Mouse (Mus musculus) megakaryocyte, embryonic 14.5 days (primary cell): ENCODE data around the gene Atxn10.

ENCODE experiments used
- FLI1 ChIP-seq: IDR thresholded peaks from 2 replicates; pipeline ENCODE4 v1.6.1; 2012; ENCODE audit warnings: low read length, inconsistent platforms, mixed read lengths
- GATA1 ChIP-seq: IDR thresholded peaks from 3 replicates; pipeline ENCODE4 v1.6.1; 2012; ENCODE audit warnings: mixed read lengths, low read length, inconsistent platforms, borderline replicate concordance

- TF ChIP-seq GATA1: no peak
- TF ChIP-seq FLI1: no peak
These were observed 53.9 kb downstream of the Atxn10 start for GRCm38 (mm10) chr15:85389915-85390314.
